Mouse (Mus musculus) right cerebral cortex, postnatal 25 days (tissue): Measurements from ENCODE around the gene Otc.
A peak's percentile ranks its signal among the peaks of the same experiment; 100 is the strongest.

Experiments
- DNase-seq: peaks from one replicate; pipeline ENCODE4 v3.0.0; 2022

Otc gene

GRCm38 (mm10) chrX:10251852-10252504 lies at the start of gene Otc:
Gene Otc (plus strand): TSS chrX:10252305.
- no peak for DNase-seq

- no peak for DNase-seq
Observed at GRCm38 (mm10) chrX:10205937-10206336, 46.2 kb upstream of the Otc start.

GRCm38 (mm10) chrX:10215972-10216371 lies 36.1 kb upstream of the Otc start:
- DNase-seq, result peak; percentile 4

- DNase-seq, result peak; percentile 87
Observed at GRCm38 (mm10) chrX:10216410-10216949, 35.6 kb upstream of the Otc start, which contains the start of gene Rpgr. Gene Rpgr (minus strand): TSS chrX:10216920.

GRCm38 (mm10) chrX:10219281-10219680 lies 32.8 kb upstream of the Otc start:
- DNase-seq, result no peak

GRCm38 (mm10) chrX:10233051-10233450 lies 19.1 kb upstream of the Otc start:
- peak; percentile 7 for DNase-seq

- no peak for DNase-seq
Observed at GRCm38 (mm10) chrX:10234617-10235016, 17.5 kb upstream of the Otc start.

- no peak for DNase-seq
Observed at GRCm38 (mm10) chrX:10239515-10239914, 12.6 kb upstream of the Otc start.

- no peak for DNase-seq
Observed at GRCm38 (mm10) chrX:10243916-10244315, 8.2 kb upstream of the Otc start.

GRCm38 (mm10) chrX:10251357-10251756 lies 748 bp upstream of the Otc start:
- DNase-seq, result no peak

- no peak for DNase-seq
Observed at GRCm38 (mm10) chrX:10257774-10258173, 5.7 kb downstream of the Otc start.

GRCm38 (mm10) chrX:10258260-10258659 lies 6.2 kb downstream of the Otc start:
- no peak for DNase-seq

GRCm38 (mm10) chrX:10268308-10268707 lies 16.2 kb downstream of the Otc start:
- DNase-seq, result no peak

- no peak for DNase-seq
Observed at GRCm38 (mm10) chrX:10268761-10269437, 16.8 kb downstream of the Otc start.

- DNase-seq, result no peak
Observed at GRCm38 (mm10) chrX:10297341-10297740, 45.2 kb downstream of the Otc start.

GRCm38 (mm10) chrX:10318176-10318575 lies 66.1 kb downstream of the Otc start:
- no peak for DNase-seq

GRCm38 (mm10) chrX:10330246-10330645 lies 78.1 kb downstream of the Otc start:
- no peak for DNase-seq

GRCm38 (mm10) chrX:10331749-10332148 lies 79.6 kb downstream of the Otc start:
- no peak for DNase-seq

GRCm38 (mm10) chrX:10336816-10337215 lies 84.7 kb downstream of the Otc start:
- DNase-seq, result no peak

- DNase-seq, result no peak
Observed at GRCm38 (mm10) chrX:10355867-10356266, 103.8 kb downstream of the Otc start.
